Mouse (Mus musculus): ENCODE data around the gene Cpsf4. TPM values are rescaled to one million over a fixed set of nuclear protein-coding genes. Genes with fewer than 3 reads are reported as not detected.
"Not testable (repeated sequence)": the region's sequence is repeated elsewhere in the genome, so short reads cannot be mapped to it uniquely, and the experiment has no call there.

Gene Cpsf4
- 38.3 and 45.7 TPM in 2 replicates for total RNA-seq (2017)

- ATAC-seq (replicated peaks; ENCODE audit: low read depth, poor library complexity, severe bottlenecking): peak; percentile 92
Measured at GRCm38 (mm10) chr5:145166536-145167305, at the start of gene Cpsf4, which contains the start of gene Ptcd1. Cpsf4 (plus strand) TSS chr5:145167213. Ptcd1 (minus strand) TSS chr5:145167108.

- ATAC-seq (replicated peaks; ENCODE audit: low read depth, poor library complexity, severe bottlenecking): no peak
Measured at GRCm38 (mm10) chr5:145118005-145118404, 49.0 kb upstream of the Cpsf4 start.

- no peak for ATAC-seq (replicated peaks; ENCODE audit: low read depth, poor library complexity, severe bottlenecking)
Measured at GRCm38 (mm10) chr5:145118461-145118860, 48.6 kb upstream of the Cpsf4 start.

- no peak for ATAC-seq (replicated peaks; ENCODE audit: low read depth, poor library complexity, severe bottlenecking)
Measured at GRCm38 (mm10) chr5:145119385-145119784, 47.6 kb upstream of the Cpsf4 start.

- ATAC-seq (replicated peaks; ENCODE audit: low read depth, poor library complexity, severe bottlenecking): no peak
Measured at GRCm38 (mm10) chr5:145120921-145121320, 46.1 kb upstream of the Cpsf4 start.

GRCm38 (mm10) chr5:145123396-145123795 lies 43.6 kb upstream of the Cpsf4 start:
- ATAC-seq (replicated peaks; ENCODE audit: low read depth, poor library complexity, severe bottlenecking): no peak

- ATAC-seq (replicated peaks; ENCODE audit: low read depth, poor library complexity, severe bottlenecking): no peak
Measured at GRCm38 (mm10) chr5:145126580-145126979, 40.4 kb upstream of the Cpsf4 start.

- ATAC-seq (replicated peaks; ENCODE audit: low read depth, poor library complexity, severe bottlenecking): no peak
Measured at GRCm38 (mm10) chr5:145129124-145129523, 37.9 kb upstream of the Cpsf4 start.

GRCm38 (mm10) chr5:145129773-145130172 lies 37.2 kb upstream of the Cpsf4 start:
- not testable (repeated sequence) for ATAC-seq (replicated peaks; ENCODE audit: low read depth, poor library complexity, severe bottlenecking)

- no peak for ATAC-seq (replicated peaks; ENCODE audit: low read depth, poor library complexity, severe bottlenecking)
Measured at GRCm38 (mm10) chr5:145130191-145130590, 36.8 kb upstream of the Cpsf4 start.

- 0 out of 2 replicates have a peak, but pooled peaks have one; percentile 26 for ATAC-seq (replicated peaks; ENCODE audit: low read depth, poor library complexity, severe bottlenecking)
Measured at GRCm38 (mm10) chr5:145130995-145131394, 36.0 kb upstream of the Cpsf4 start.

- ATAC-seq (replicated peaks; ENCODE audit: low read depth, poor library complexity, severe bottlenecking): not testable (repeated sequence)
Measured at GRCm38 (mm10) chr5:145133275-145133674, 33.7 kb upstream of the Cpsf4 start.

- no peak for ATAC-seq (replicated peaks; ENCODE audit: low read depth, poor library complexity, severe bottlenecking)
Measured at GRCm38 (mm10) chr5:145138836-145139235, 28.2 kb upstream of the Cpsf4 start.

- ATAC-seq (replicated peaks; ENCODE audit: low read depth, poor library complexity, severe bottlenecking): peak; percentile 91
Measured at GRCm38 (mm10) chr5:145139571-145140519, 27.2 kb upstream of the Cpsf4 start, which contains the start of the genes Pdap1 and Bud31. Pdap1 (minus strand) TSS chr5:145140238. Bud31 (plus strand) TSS chr5:145140362.

- peak; percentile 10; the same call in 1 of the 2 replicates for ATAC-seq (replicated peaks; ENCODE audit: low read depth, poor library complexity, severe bottlenecking)
Measured at GRCm38 (mm10) chr5:145140611-145141010, 26.4 kb upstream of the Cpsf4 start.

GRCm38 (mm10) chr5:145147748-145148147 lies 19.3 kb upstream of the Cpsf4 start:
- ATAC-seq (replicated peaks; ENCODE audit: low read depth, poor library complexity, severe bottlenecking): no peak

GRCm38 (mm10) chr5:145149294-145149693 lies 17.7 kb upstream of the Cpsf4 start:
- ATAC-seq (replicated peaks; ENCODE audit: low read depth, poor library complexity, severe bottlenecking): 0 out of 2 replicates have a peak, but pooled peaks have one; percentile 16

- ATAC-seq (replicated peaks; ENCODE audit: low read depth, poor library complexity, severe bottlenecking): peak; percentile 57; the same call in 1 of the 2 replicates
Measured at GRCm38 (mm10) chr5:145152690-145153089, 14.3 kb upstream of the Cpsf4 start.

- ATAC-seq (replicated peaks; ENCODE audit: low read depth, poor library complexity, severe bottlenecking): no peak
Measured at GRCm38 (mm10) chr5:145161361-145161760, 5.7 kb upstream of the Cpsf4 start.

GRCm38 (mm10) chr5:145164710-145165109 lies 2.3 kb upstream of the Cpsf4 start:
- ATAC-seq (replicated peaks; ENCODE audit: low read depth, poor library complexity, severe bottlenecking): no peak
